Mouse (Mus musculus): ENCODE data around the gene Chpt1.
"Not testable (repeated sequence)": the region's sequence is repeated elsewhere in the genome, so short reads cannot be mapped to it uniquely, and the experiment has no call there.

Gene Chpt1

DNA sequence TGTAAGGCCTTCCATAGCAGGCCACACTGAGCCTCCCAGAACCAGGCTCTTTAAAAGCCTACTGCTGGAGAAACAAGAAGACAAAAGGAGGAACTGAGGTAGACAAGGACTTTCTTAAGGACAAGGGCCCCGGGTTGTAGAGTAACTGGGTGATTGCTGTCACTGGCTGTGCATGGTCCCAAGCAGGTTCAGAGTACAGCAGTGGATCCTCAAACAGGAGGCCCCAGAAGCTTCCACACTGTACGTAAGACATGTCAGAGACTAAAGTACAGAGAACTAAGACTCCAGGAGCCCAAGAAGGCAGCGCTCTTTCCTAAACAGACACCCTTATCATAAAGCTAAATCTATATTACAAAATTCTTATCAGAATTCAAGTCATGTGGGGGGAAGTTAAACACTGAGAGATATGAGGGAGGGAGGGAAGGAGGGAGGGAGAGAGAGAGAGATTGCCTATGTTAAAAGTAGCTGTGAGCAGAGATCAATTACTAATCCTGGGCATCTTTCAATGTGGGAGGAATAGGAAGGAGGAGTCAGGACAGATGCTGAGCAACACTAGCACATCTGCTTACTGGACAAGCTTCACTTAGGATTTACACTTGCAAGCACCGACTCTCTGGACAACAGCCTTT is 8.8 kb downstream of the Chpt1 start:
- DNase-seq: no peak

DNA sequence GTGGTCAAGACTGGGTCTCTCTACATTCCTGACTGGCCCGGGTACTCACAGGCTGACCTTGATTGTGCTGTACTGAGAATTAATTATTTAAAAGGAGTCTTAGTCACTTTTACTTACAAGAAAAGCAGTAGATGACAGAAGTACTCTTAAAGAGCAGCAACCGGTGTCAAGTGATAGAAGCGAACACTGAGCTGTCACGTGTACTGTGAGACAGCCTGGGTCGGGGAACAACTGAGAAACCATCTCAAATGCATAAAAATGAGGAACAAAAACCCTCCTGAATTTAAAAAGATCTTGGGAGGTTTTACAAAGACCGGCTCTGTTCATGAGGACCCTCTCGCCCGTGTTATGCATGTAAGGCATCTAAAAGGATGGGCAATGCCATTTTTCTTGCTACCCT is 11.2 kb downstream of the Chpt1 start:
- DNase-seq: no peak

DNA sequence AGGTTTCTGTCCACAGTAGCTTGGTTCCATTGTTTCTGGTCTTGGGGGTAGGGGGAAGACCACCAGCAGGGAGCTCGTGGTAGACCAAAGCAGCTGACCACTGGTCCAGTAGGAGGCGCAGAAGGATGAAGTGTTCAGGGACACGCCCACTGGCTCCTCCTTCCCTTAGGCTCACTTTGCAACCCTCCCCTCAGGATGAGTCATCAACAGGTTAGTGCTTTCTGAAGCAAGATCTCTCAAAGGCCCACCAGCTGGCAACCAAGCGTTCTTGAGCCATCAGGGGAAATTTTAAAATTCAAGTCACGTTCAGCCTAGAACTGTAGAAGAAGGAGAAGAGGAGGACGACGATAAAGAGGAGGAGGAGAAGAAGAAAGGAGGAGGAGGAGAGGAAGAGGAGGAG is 12.2 kb downstream of the Chpt1 start:
- no peak for DNase-seq

DNA sequence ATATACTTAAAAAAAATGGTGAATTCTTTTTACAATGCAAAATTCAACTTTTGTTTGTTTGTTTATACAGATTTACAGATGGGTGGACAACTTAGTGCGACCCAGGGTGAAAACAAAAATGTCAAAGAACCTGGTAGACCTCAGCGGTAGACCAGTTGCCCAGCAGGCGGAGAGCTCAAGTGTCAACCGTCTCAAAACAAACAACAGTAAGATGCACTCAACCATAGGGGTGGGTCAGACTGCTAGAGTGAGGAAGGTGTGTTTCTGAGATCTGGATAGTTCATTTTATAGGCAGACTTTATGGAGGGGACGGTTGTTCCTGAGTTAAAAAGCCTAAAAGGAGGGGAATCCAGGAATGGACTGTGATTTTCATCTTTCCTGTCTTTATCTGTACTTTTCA is 15.2 kb downstream of the Chpt1 start:
- no peak for DNase-seq

DNA sequence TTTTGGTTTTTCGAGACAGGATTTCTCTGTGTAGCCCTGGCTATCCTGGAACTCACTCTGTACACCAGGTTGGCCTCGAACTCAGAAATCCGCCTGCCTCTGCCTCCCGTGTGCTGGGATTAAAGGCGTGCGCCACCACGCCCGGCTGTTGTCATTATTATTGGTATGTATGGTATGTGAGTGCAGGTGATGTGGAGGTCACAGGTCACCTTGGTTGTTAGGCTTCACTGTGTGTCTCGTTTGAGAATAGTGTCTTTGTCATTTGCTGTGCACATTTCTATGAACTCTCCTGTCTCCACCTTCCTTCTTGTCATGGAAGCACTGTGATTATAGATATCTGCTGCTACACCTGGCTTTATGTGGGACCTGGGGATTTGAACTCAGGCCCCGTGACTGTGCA is 21.0 kb downstream of the Chpt1 start:
- DNase-seq: not testable (repeated sequence)

DNA sequence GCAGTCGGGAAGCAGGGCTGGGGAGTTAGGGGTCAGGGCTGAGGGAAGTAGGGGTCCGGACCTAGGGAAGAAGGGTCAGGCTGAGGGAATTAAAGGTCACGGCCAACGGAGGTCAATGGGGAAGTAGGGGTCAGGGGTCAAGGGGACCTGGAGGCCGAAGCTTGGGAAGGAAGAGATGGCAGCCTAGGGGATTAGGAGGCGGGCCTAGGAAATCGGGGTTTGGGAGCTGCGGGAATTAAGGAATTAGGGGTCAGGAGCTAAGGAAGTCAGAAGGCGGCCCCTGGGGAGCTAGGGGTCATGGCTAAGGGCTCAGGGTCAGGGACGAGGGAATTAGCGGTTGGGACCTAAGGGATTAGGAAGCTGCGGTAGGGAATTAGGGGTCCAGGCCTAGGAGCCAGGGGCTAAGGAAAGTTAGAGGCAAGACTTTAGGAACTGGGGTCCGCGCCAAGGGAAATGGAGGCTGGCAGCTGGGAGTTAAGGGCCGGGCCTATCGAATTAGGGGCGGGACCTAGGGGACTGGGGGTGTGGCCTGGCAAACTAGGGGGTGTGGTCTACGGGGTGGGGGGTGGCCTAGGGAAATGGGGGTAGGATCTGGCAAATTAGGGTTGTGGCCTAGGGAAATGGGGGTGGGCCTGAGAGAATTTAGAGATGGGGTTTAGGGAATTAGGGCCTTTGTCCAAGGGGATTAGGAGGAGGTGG is 43.6 kb downstream of the Chpt1 start:
- peak in 1 of 2 experiments; percentile 13 for DNase-seq

- no peak for DNase-seq
Measured at GRCm38 (mm10) chr10:88459502-88459992, 44.3 kb downstream of the Chpt1 start, which contains the start of gene Sycp3. Gene Sycp3, plus strand, starts transcription at chr10:88459569.

GRCm38 (mm10) chr10:88457816-88458215 is 46.1 kb downstream of the Chpt1 start:
- DNase-seq: no peak

DNA sequence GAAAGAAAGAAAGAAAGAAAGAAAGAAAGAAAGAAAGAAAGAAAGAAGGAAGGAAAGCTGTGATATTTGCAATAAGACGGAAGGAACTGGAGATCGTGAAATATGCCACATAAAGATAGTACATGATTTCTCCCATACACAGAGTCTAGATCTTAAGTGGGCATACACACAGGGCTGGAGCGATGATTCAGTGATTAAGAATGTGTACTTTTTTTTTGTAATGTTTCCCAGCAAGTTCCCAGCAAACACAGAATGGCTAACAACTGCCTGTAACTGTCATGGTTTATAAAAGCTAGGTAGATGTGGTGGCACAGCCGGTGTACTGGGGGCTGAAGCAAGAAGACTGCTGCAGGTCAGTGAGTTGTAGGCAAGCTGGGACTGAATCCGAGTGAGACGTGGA is 51.9 kb downstream of the Chpt1 start:
- DNase-seq: no peak

DNA sequence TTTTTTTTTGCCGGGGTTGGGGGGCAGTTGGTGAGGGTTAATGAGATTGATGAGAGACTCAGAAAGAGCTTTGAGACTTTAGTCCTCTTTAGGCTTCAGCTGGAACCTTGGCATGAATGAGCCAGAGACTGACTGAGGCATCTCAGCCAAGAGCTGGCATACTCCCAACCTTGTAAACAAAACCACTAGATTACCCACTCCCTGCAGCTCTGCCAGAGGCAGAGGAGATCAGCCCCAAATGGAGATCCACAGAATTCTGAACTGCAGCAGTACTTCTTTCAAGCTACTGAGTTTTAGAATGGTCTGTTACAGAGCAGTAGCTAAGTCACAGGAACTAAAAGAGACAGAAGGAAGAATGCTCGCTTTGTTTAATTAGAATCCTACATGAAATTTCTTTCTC is 52.7 kb downstream of the Chpt1 start:
- DNase-seq: peak; percentile 32 to 72

DNA sequence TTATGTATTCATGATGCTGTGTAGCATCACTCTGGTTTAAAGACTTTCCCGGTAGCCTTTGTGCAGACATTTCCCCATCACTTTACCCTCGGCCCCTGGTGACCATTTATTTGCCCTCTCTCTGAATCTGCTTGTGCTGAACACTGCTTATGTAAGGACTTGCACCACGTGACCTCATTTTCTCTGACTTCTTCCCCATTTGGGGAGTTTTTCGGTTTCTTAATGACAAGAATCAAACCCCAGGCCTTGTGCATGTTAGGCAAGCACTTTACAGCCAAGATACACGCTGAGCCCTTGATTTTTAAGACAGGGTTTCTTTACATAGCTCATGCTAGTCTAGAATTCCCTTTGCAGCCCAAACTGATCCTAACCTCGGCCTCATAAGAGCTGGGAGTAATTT is 62.6 kb downstream of the Chpt1 start:
- no peak for DNase-seq

DNA sequence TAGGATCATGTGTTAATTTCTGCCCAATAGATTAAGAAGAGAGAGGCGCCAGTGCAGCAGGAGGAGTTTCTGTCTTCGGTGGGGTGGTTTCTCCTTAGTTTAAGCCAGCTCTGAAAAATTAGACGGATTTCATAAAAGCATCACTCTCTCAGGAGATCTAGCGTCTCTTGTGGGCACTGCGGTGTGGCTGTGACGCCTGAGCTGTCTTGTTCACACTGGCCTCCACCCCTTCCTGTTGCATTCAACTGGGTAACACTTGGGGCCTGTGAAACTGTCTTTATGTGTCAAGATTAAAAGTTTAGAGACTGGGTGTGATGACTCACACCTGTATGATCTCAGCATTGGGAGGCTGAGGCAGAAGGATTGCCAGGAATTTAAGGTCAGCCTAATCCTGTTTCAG is 75.9 kb downstream of the Chpt1 start:
- DNase-seq: no peak

GRCm38 (mm10) chr10:88426896-88427295 is 77.0 kb downstream of the Chpt1 start:
- no peak for DNase-seq

GRCm38 (mm10) chr10:88426158-88426816 is 77.6 kb downstream of the Chpt1 start:
- DNase-seq: peak; percentile 39 to 74

GRCm38 (mm10) chr10:88420655-88421435 is 83.0 kb downstream of the Chpt1 start:
- no peak for DNase-seq

GRCm38 (mm10) chr10:88420141-88420541 is 83.7 kb downstream of the Chpt1 start:
- no peak for DNase-seq

DNA sequence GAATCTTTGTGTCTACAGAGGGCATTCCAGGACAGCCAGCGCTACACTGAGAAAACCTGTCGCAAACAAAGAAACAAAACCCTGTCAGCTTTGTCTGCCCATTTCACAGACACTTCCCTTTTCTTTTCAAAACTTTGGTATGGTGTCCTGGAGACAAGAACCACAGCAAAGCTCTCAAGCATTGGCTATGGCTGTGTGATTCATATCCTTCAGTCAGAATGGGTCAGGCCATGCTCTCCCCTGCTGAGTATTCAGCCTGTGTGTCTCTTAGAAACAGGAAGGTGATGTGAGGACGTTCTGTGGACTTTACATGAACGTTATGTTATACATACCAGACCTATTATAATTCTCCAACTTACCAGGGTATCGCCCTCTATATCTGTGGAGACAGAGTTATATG is 86.2 kb downstream of the Chpt1 start:
- no peak for DNase-seq

- no peak for DNase-seq
Measured at GRCm38 (mm10) chr10:88412290-88412995, 91.4 kb downstream of the Chpt1 start.

DNA sequence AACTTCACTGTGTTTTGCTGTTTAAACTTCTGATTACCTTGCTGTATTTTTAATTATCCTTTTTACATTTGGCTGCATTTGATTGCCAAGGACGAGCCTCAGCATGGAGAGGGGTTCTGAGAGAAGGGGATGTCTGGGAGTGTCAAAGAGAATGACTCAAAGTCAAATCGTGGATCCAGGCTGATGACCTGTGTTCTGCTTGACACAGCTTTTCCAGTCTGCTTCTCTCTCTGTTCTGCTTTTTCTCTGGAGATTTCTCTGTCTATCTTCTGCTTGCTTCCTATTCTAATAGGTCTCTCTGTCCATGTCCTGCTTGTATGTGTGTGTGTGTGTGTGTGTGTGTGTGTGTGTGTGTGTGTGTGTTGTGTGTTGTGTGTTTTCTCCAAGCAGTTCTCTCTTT is 94.1 kb downstream of the Chpt1 start:
- no peak for DNase-seq

DNA sequence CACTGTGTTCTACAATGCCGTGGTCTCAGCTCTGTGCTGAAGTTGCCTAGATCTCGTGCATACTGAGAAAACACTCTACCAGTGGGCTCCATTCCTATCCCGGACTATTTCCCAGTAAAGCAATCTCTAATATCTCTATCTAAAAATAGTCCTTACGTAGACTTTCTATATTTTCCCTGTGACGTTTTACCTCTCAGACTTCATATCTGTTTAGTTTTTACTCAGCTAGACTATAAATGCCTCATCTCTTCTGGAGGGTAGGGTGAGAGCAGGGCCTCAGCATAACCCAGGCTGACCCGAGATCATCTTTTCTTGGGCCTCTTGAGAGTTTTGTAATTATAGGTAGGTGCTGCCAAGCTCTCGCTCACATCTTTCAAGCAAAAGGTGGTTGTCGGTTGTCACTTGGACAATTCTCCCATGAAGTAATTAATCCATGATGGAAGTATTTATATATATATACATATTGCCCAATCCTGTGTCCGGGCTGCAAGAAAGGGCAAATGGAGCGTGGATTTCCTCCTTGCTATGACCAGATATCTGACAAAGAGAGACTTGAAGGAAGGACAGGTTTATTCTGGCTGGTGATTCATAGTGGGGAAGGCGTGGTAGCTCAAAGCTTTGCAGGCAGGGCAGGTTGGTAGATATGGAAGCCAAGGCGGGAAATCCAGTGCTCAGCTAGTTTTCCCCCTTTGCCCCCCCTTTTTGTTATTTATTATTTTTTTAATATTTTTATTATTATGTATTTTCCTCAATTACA is 95.8 kb downstream of the Chpt1 start:
- DNase-seq: no peak

DNA sequence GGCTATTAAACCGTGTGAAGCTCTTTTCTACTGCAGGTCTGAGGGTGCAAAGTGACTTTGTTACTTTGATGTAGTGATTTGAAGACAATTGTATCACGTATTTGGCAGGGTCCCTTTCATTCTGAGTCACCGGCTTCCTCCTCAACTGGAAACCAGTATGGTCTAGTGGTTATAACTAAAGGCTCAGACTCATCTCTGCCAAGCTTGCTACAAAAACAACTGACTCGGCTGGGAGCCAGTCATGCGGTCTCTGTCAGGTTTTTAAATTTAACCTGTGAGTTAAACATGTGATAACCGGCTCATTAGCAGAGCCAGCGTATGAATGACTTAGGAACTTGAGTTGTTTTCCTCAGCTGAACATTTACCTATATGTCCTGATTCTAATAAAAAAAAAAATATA is 98.1 kb downstream of the Chpt1 start:
- peak in 1 of 2 experiments; percentile 56 for DNase-seq

DNA sequence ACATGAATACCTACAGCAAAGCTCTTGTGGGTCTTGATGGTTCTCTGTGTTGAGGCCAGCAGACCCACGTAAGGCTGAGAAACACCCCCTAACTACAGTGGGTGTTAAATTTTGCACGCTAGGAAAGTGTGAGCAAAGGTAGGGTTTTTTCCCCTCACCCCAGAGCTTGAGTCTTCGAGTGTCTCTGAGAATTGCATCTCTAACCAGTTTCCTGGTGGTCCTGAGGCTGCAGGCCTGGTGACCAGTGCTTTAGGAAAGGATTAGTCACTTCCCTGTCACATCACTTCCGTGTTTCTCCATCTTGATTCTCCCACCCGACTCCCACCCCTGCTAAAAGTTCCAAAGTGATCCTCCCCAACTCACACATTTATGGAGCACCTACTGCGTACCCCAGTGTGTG is 99.7 kb downstream of the Chpt1 start:
- DNase-seq: no peak
